Mouse (Mus musculus): ENCODE measurements around the gene Tstd2. TPM values are rescaled to one million over a fixed set of nuclear protein-coding genes. Genes with fewer than 3 reads are reported as not detected.
A peak's percentile ranks its signal among the peaks of the same experiment; 100 is the strongest.

Tstd2 gene
- polyA plus RNA-seq, 1 experiment from 2014 or later = 21.6 TPM

- DNase-seq (ENCODE audit: low spot score) = no peak
- 87% methylated on average over 5 of the region's 5 CpGs for WGBS
- Histone ChIP-seq H3K4me1 (replicated peaks; ENCODE audit: control insufficient read depth, insufficient read depth, low read length) (no peaks in the 10 kb centered on the region), H3K4me3 (replicated peaks; ENCODE audit: low read length) (no peak overlapping the region), H3K9ac (no peak overlapping the region), H3K36me3 (replicated peaks; ENCODE audit: control insufficient read depth, insufficient read depth) (no peaks in the 10 kb centered on the region), H3K27ac (no peak overlapping the region), H3K4me2 (replicated peaks) (no peak overlapping the region), H3K27me3 (ENCODE audit: control insufficient read depth, insufficient read depth, low read length) (no peaks in the 10 kb centered on the region), H3K9me3 (ENCODE audit: control insufficient read depth, low read length) (no peaks in the 10 kb centered on the region)
- ATAC-seq (ENCODE audit: low FRiP score) = no peak
Observed at GRCm38 (mm10) chr4:46092429-46093076, 45.9 kb downstream of the Tstd2 start.

- H3K4me3 ChIP-seq (replicated peaks; ENCODE audit: low read length) = no peak overlapping the region
- 76% methylated on average over 14 of the region's 14 CpGs for WGBS
- no peak overlapping the region for H3K9ac ChIP-seq
- H3K27ac ChIP-seq = no peak overlapping the region
- no peaks in the 10 kb centered on the region for H3K36me3 ChIP-seq (replicated peaks; ENCODE audit: control insufficient read depth, insufficient read depth)
- DNase-seq (ENCODE audit: low spot score) (no peak), ATAC-seq (ENCODE audit: low FRiP score) (no peak)
- no peaks in the 10 kb centered on the region for H3K27me3 ChIP-seq (ENCODE audit: control insufficient read depth, insufficient read depth, low read length)
- no peak overlapping the region for H3K4me2 ChIP-seq (replicated peaks)
- H3K4me1 ChIP-seq (replicated peaks; ENCODE audit: control insufficient read depth, insufficient read depth, low read length) = peaks cover 14% of the 10 kb centered on the region; the same call in 1 of the 2 replicates
- no peaks in the 10 kb centered on the region for H3K9me3 ChIP-seq (ENCODE audit: control insufficient read depth, low read length)
Observed at GRCm38 (mm10) chr4:46089524-46090125, 48.9 kb downstream of the Tstd2 start.

- WGBS = 31% methylated on average over 5 of the region's 5 CpGs
- H3K36me3 ChIP-seq (replicated peaks; ENCODE audit: control insufficient read depth, insufficient read depth) = no peaks in the 10 kb centered on the region
- peaks cover 14% of the 10 kb centered on the region; the same call in 1 of the 2 replicates for H3K4me1 ChIP-seq (replicated peaks; ENCODE audit: control insufficient read depth, insufficient read depth, low read length)
- H3K4me3 ChIP-seq (replicated peaks; ENCODE audit: low read length) = no peak overlapping the region
- ATAC-seq (ENCODE audit: low FRiP score) (no peak), DNase-seq (ENCODE audit: low spot score) (no peak)
- H3K4me2 ChIP-seq (replicated peaks) = no peak overlapping the region
- no peak overlapping the region for H3K9ac ChIP-seq
- no peak overlapping the region for H3K27ac ChIP-seq
- no peaks in the 10 kb centered on the region for H3K27me3 ChIP-seq (ENCODE audit: control insufficient read depth, insufficient read depth, low read length)
- no peaks in the 10 kb centered on the region for H3K9me3 ChIP-seq (ENCODE audit: control insufficient read depth, low read length)
Observed at GRCm38 (mm10) chr4:46087852-46088251, 50.6 kb downstream of the Tstd2 start.

GRCm38 (mm10) chr4:46087427-46087771 is 51.1 kb downstream of the Tstd2 start:
- H3K4me2 ChIP-seq (replicated peaks) = no peak overlapping the region
- no peak for ATAC-seq (ENCODE audit: low FRiP score)
- WGBS = 83% methylated on average over 7 of the region's 7 CpGs

GRCm38 (mm10) chr4:46086718-46087426 is 51.6 kb downstream of the Tstd2 start:
- DNase-seq (ENCODE audit: low spot score) (no peak), ATAC-seq (ENCODE audit: low FRiP score) (no peak)
- no peak overlapping the region for H3K27ac ChIP-seq
- H3K4me2 ChIP-seq (replicated peaks) = no peak overlapping the region
- no peak overlapping the region for H3K9ac ChIP-seq
- H3K27me3 ChIP-seq (ENCODE audit: control insufficient read depth, insufficient read depth, low read length) = no peaks in the 10 kb centered on the region
- peaks cover 14% of the 10 kb centered on the region; the same call in 1 of the 2 replicates for H3K4me1 ChIP-seq (replicated peaks; ENCODE audit: control insufficient read depth, insufficient read depth, low read length)
- no peaks in the 10 kb centered on the region for H3K9me3 ChIP-seq (ENCODE audit: control insufficient read depth, low read length)
- H3K4me3 ChIP-seq (replicated peaks; ENCODE audit: low read length) = no peak overlapping the region
- WGBS = 85% methylated on average over 18 of the region's 18 CpGs
- H3K36me3 ChIP-seq (replicated peaks; ENCODE audit: control insufficient read depth, insufficient read depth) = no peaks in the 10 kb centered on the region

More at GRCm38 (mm10) chr4:46087427-46087771, 51.1 kb downstream of the Tstd2 start:
- Histone ChIP-seq H3K27ac (no peak overlapping the region), H3K9ac (no peak overlapping the region), H3K4me3 (replicated peaks; ENCODE audit: low read length) (no peak overlapping the region), H3K27me3 (ENCODE audit: control insufficient read depth, insufficient read depth, low read length) (no peaks in the 10 kb centered on the region), H3K4me1 (replicated peaks; ENCODE audit: control insufficient read depth, insufficient read depth, low read length) (peaks cover 14% of the 10 kb centered on the region; the same call in 1 of the 2 replicates), H3K9me3 (ENCODE audit: control insufficient read depth, low read length) (no peaks in the 10 kb centered on the region), H3K36me3 (replicated peaks; ENCODE audit: control insufficient read depth, insufficient read depth) (no peaks in the 10 kb centered on the region)
- no peak for DNase-seq (ENCODE audit: low spot score)

GRCm38 (mm10) chr4:46085223-46085811 is 53.2 kb downstream of the Tstd2 start:
- no peak overlapping the region for H3K27ac ChIP-seq
- H3K27me3 ChIP-seq (ENCODE audit: control insufficient read depth, insufficient read depth, low read length) = no peaks in the 10 kb centered on the region
- DNase-seq (ENCODE audit: low spot score) = no peak
- ATAC-seq (ENCODE audit: low FRiP score) = no peak
- no peaks in the 10 kb centered on the region for H3K36me3 ChIP-seq (replicated peaks; ENCODE audit: control insufficient read depth, insufficient read depth)
- no peak overlapping the region for H3K4me3 ChIP-seq (replicated peaks; ENCODE audit: low read length)
- no peaks in the 10 kb centered on the region for H3K9me3 ChIP-seq (ENCODE audit: control insufficient read depth, low read length)
- H3K9ac ChIP-seq = no peak overlapping the region
- no peak overlapping the region for H3K4me2 ChIP-seq (replicated peaks)
- H3K4me1 ChIP-seq (replicated peaks; ENCODE audit: control insufficient read depth, insufficient read depth, low read length) = peaks cover 14% of the 10 kb centered on the region; the same call in 1 of the 2 replicates
- WGBS = 60% methylated on average over 9 of the region's 9 CpGs

GRCm38 (mm10) chr4:46084416-46085172 is 53.9 kb downstream of the Tstd2 start:
- WGBS = 70% methylated on average over 9 of the region's 9 CpGs
- Histone ChIP-seq H3K36me3 (replicated peaks; ENCODE audit: control insufficient read depth, insufficient read depth) (no peaks in the 10 kb centered on the region), H3K9ac (no peak overlapping the region), H3K4me3 (replicated peaks; ENCODE audit: low read length) (no peak overlapping the region), H3K27ac (peak overlapping the region; percentile 38; the same call in 1 of the 2 replicates), H3K4me1 (replicated peaks; ENCODE audit: control insufficient read depth, insufficient read depth, low read length) (peaks cover 14% of the 10 kb centered on the region; the same call in 1 of the 2 replicates), H3K9me3 (ENCODE audit: control insufficient read depth, low read length) (no peaks in the 10 kb centered on the region), H3K27me3 (ENCODE audit: control insufficient read depth, insufficient read depth, low read length) (no peaks in the 10 kb centered on the region), H3K4me2 (replicated peaks) (no peak overlapping the region)
- ATAC-seq (ENCODE audit: low FRiP score) = no peak
- peak; percentile 29 for DNase-seq (ENCODE audit: low spot score)

GRCm38 (mm10) chr4:46082555-46082954 is 55.9 kb downstream of the Tstd2 start:
- no peak overlapping the region for H3K9ac ChIP-seq
- no peaks in the 10 kb centered on the region for H3K36me3 ChIP-seq (replicated peaks; ENCODE audit: control insufficient read depth, insufficient read depth)
- H3K9me3 ChIP-seq (ENCODE audit: control insufficient read depth, low read length) = no peaks in the 10 kb centered on the region
- H3K27ac ChIP-seq = no peak overlapping the region
- ATAC-seq (ENCODE audit: low FRiP score) = no peak
- 85% methylated on average over 11 of the region's 11 CpGs for WGBS
- no peak overlapping the region for H3K4me2 ChIP-seq (replicated peaks)
- DNase-seq (ENCODE audit: low spot score) = no peak
- no peak overlapping the region for H3K4me3 ChIP-seq (replicated peaks; ENCODE audit: low read length)
- peaks cover 14% of the 10 kb centered on the region; the same call in 1 of the 2 replicates for H3K4me1 ChIP-seq (replicated peaks; ENCODE audit: control insufficient read depth, insufficient read depth, low read length)
- no peaks in the 10 kb centered on the region for H3K27me3 ChIP-seq (ENCODE audit: control insufficient read depth, insufficient read depth, low read length)

All from hindbrain, embryonic 14.5 days (tissue).